Mouse (Mus musculus): ENCODE data around the gene Ccdc160.
A peak's percentile ranks its signal among the peaks of the same experiment; 100 is the strongest.

The Ccdc160 gene

GRCm38 (mm10) chrX:52790980-52791593, at the start of gene Ccdc160:
TSS of gene Ccdc160 (plus strand) at chrX:52791200.
- DNase-seq (ENCODE audit: low spot score in 2 of 2) = peak; percentile 31 to 61

GRCm38 (mm10) chrX:52743781-52744180, 47.2 kb upstream of the Ccdc160 start:
- DNase-seq (ENCODE audit: low spot score in 2 of 2) = no peak

- peak in 1 of 2 experiments; percentile 2 for DNase-seq (ENCODE audit: low spot score in 2 of 2)
Measured at GRCm38 (mm10) chrX:52744201-52745051, 46.6 kb upstream of the Ccdc160 start.

- no peak for DNase-seq (ENCODE audit: low spot score in 2 of 2)
Measured at GRCm38 (mm10) chrX:52745462-52745861, 45.5 kb upstream of the Ccdc160 start.

- no peak for DNase-seq (ENCODE audit: low spot score in 2 of 2)
Measured at GRCm38 (mm10) chrX:52745917-52746316, 45.1 kb upstream of the Ccdc160 start.

GRCm38 (mm10) chrX:52746849-52747248, 44.2 kb upstream of the Ccdc160 start:
- DNase-seq (ENCODE audit: low spot score in 2 of 2) = no peak

- no peak for DNase-seq (ENCODE audit: low spot score in 2 of 2)
Measured at GRCm38 (mm10) chrX:52753491-52754085, 37.4 kb upstream of the Ccdc160 start.

GRCm38 (mm10) chrX:52757164-52757563, 33.8 kb upstream of the Ccdc160 start:
- no peak for DNase-seq (ENCODE audit: low spot score in 2 of 2)

GRCm38 (mm10) chrX:52759232-52759631, 31.8 kb upstream of the Ccdc160 start:
- DNase-seq (ENCODE audit: low spot score in 2 of 2) = no peak

- DNase-seq (ENCODE audit: low spot score in 2 of 2) = no peak
Measured at GRCm38 (mm10) chrX:52760191-52760945, 30.6 kb upstream of the Ccdc160 start.

GRCm38 (mm10) chrX:52762221-52762620, 28.8 kb upstream of the Ccdc160 start:
- no peak for DNase-seq (ENCODE audit: low spot score in 2 of 2)

GRCm38 (mm10) chrX:52775973-52776372, 15.0 kb upstream of the Ccdc160 start:
- DNase-seq (ENCODE audit: low spot score in 2 of 2) = peak in 1 of 2 experiments; percentile 6

GRCm38 (mm10) chrX:52777671-52778070, 13.3 kb upstream of the Ccdc160 start:
- DNase-seq (ENCODE audit: low spot score in 2 of 2) = no peak

- no peak for DNase-seq (ENCODE audit: low spot score in 2 of 2)
Measured at GRCm38 (mm10) chrX:52783898-52784297, 7.1 kb upstream of the Ccdc160 start.

- no peak for DNase-seq (ENCODE audit: low spot score in 2 of 2)
Measured at GRCm38 (mm10) chrX:52791944-52792719, 1.1 kb downstream of the Ccdc160 start.

GRCm38 (mm10) chrX:52792861-52793260, 1.9 kb downstream of the Ccdc160 start:
- no peak for DNase-seq (ENCODE audit: low spot score in 2 of 2)

- no peak for DNase-seq (ENCODE audit: low spot score in 2 of 2)
Measured at GRCm38 (mm10) chrX:52795816-52796215, 4.8 kb downstream of the Ccdc160 start.

- no peak for DNase-seq (ENCODE audit: low spot score in 2 of 2)
Measured at GRCm38 (mm10) chrX:52797031-52797625, 6.1 kb downstream of the Ccdc160 start.

GRCm38 (mm10) chrX:52798255-52798654, 7.3 kb downstream of the Ccdc160 start:
- no peak for DNase-seq (ENCODE audit: low spot score in 2 of 2)

GRCm38 (mm10) chrX:52799566-52799965, 8.6 kb downstream of the Ccdc160 start:
- DNase-seq (ENCODE audit: low spot score in 2 of 2) = no peak

- DNase-seq (ENCODE audit: low spot score in 2 of 2) = no peak
Measured at GRCm38 (mm10) chrX:52819338-52819737, 28.3 kb downstream of the Ccdc160 start.
